Mouse (Mus musculus): Measurements from ENCODE around the gene Galnt11.

GRCm38 (mm10) chr5:25184594-25184993 is 37.1 kb upstream of the Galnt11 start:
- TF ChIP-seq CTCF (IDR thresholded peaks at IDR 0.05; ENCODE audit: low read depth) (no peak), EP300 (IDR thresholded peaks at IDR 0.05; ENCODE audit: low read depth) (no peak)

Data from liver, postnatal 0 days (tissue).